Mouse (Mus musculus) olfactory bulb, adult 2 months (tissue): ENCODE data around the gene Cd72.
A peak's percentile ranks its signal among the peaks of the same experiment; 100 is the strongest.

ENCODE experiments used
- CTCF ChIP-seq: fragments of 200-500 bp; IDR thresholded peaks from 2 replicates; pipeline ENCODE4 v1.5.1; 2012; ENCODE audit warnings: low read depth, mild to moderate bottlenecking, low read length, moderate library complexity; ENCODE audit not compliant: insufficient read depth
- POLR2A ChIP-seq: fragments of 200-500 bp; IDR thresholded peaks from 2 replicates; pipeline ENCODE4 v1.6.1; 2012; ENCODE audit warnings: mild to moderate bottlenecking, low read depth, low read length, moderate library complexity; ENCODE audit not compliant: insufficient read depth

GRCm38 (mm10) chr4:43443511-43443910, 10.9 kb downstream of the Cd72 start:
- TF ChIP-seq POLR2A: peak; percentile 25; the same call in 1 of the 2 replicates
- no peak for TF ChIP-seq CTCF
